Mouse (Mus musculus) cerebellum, adult 2 months (tissue): ENCODE data around the gene Nradd. TPM values are rescaled to one million over a fixed set of nuclear protein-coding genes. Genes with fewer than 3 reads are reported as not detected.
A peak's percentile ranks its signal among the peaks of the same experiment; 100 is the strongest.

Source experiments
- DNase-seq, 2 experiments: peaks; one replicate each; pipeline ENCODE4 v3.0.0; 2021
- H3K27ac ChIP-seq: fragments of 200-500 bp; 2 replicates; pipeline ENCODE4 v1.5.1; 2012; ENCODE audit warnings: low read length, control low read depth, inconsistent platforms; ENCODE audit not compliant: insufficient read depth
- H3K27me3 ChIP-seq: fragments of 200-500 bp; 2 replicates; pipeline ENCODE4 v1.6.1; 2012; ENCODE audit warnings: inconsistent platforms, mild to moderate bottlenecking, low read length, moderate library complexity; ENCODE audit not compliant: control insufficient read depth, insufficient read depth
- H3K4me1 ChIP-seq: fragments of 200-500 bp; 2 replicates; pipeline ENCODE4 v1.6.1; 2011; ENCODE audit warnings: low read length; ENCODE audit not compliant: control insufficient read depth, insufficient read depth
- H3K4me3 ChIP-seq: fragments of 200-500 bp; replicated peaks from 2 replicates; pipeline ENCODE3; 2011; ENCODE audit warnings: mild to moderate bottlenecking, low read depth, low read length, control low read depth; ENCODE audit not compliant: insufficient read depth
- CTCF ChIP-seq: fragments of 200-500 bp; IDR thresholded peaks from 2 replicates; pipeline ENCODE4 v1.5.1; 2011; ENCODE audit warnings: low read depth, mild to moderate bottlenecking, control low read depth, low read length, moderate library complexity, borderline replicate concordance; ENCODE audit not compliant: insufficient read depth
- POLR2A ChIP-seq: fragments of 200-500 bp; IDR thresholded peaks from 2 replicates; pipeline ENCODE4 v1.6.1; 2011; ENCODE audit warnings: low read length, control low read depth, borderline replicate concordance; ENCODE audit not compliant: insufficient read depth
- WGBS: fragments of 180-500 bp; shearing (Covaris S2); methylation state at CpG from one replicate; pipeline ENCODE4 v1.1.7; 2018; 5-methylcytosine and 5-hydroxymethylcytosine counted together
- polyA plus RNA-seq: library from polyadenylated mRNA; depleted of rRNA; stranded (reverse); fragments of >200 nt; gene quantifications from 2 replicates; pipeline ENCODE4 v1.2.3, GENCODE M21; 2012

Nradd gene
- polyA plus RNA-seq, 1 experiment: 3.2 TPM

- DNase-seq: no peak
- no peaks in the 10 kb centered on the region for H3K27me3 ChIP-seq
- WGBS: 90% methylated on average over 1 of the region's 1 CpGs
- no peak overlapping the region for H3K27ac ChIP-seq
- peaks cover 31% of the 10 kb centered on the region for H3K4me1 ChIP-seq
- no peak overlapping the region for H3K4me3 ChIP-seq
- TF ChIP-seq CTCF (no peak), POLR2A (no peak)
Measured at GRCm38 (mm10) chr9:110662844-110663243, 38.6 kb upstream of the Nradd start.

- TF ChIP-seq POLR2A: no peak
- no peak for TF ChIP-seq CTCF
- 35% methylated on average over 7 of the region's 7 CpGs for WGBS
- Histone ChIP-seq H3K4me3 (no peak overlapping the region), H3K27ac (peak overlapping the region; percentile 45; the same call in 1 of the 2 replicates), H3K27me3 (no peaks in the 10 kb centered on the region), H3K4me1 (peaks cover 21% of the 10 kb centered on the region)
- DNase-seq: peak in 1 of 2 experiments; percentile 57
Measured at GRCm38 (mm10) chr9:110660856-110661612, 36.8 kb upstream of the Nradd start.

- WGBS: 88% methylated on average over 2 of the region's 2 CpGs
- Histone ChIP-seq H3K4me1 (peaks cover 26% of the 10 kb centered on the region), H3K27ac (no peak overlapping the region; the same call in 1 of the 2 replicates), H3K27me3 (no peaks in the 10 kb centered on the region), H3K4me3 (no peak overlapping the region)
- no peak for TF ChIP-seq CTCF
- no peak for TF ChIP-seq POLR2A
- DNase-seq: no peak
Measured at GRCm38 (mm10) chr9:110660208-110660607, 36.0 kb upstream of the Nradd start.

GRCm38 (mm10) chr9:110659521-110659920 lies 35.3 kb upstream of the Nradd start:
- no peak for DNase-seq
- no peaks in the 10 kb centered on the region for H3K27me3 ChIP-seq
- H3K4me1 ChIP-seq: peaks cover 31% of the 10 kb centered on the region
- TF ChIP-seq CTCF (no peak), POLR2A (no peak)
- no peak overlapping the region for H3K4me3 ChIP-seq
- H3K27ac ChIP-seq: no peak overlapping the region
- WGBS: 91% methylated on average over 12 of the region's 12 CpGs

GRCm38 (mm10) chr9:110657474-110658078 lies 33.3 kb upstream of the Nradd start:
- Histone ChIP-seq H3K4me1 (peaks cover 36% of the 10 kb centered on the region), H3K27me3 (no peaks in the 10 kb centered on the region), H3K4me3 (peak overlapping the region; percentile 71), H3K27ac (peak overlapping the region; percentile 90)
- peak; percentile 55 to 61 for DNase-seq
- whole genome bisulfite sequencing: 24% methylated on average over 13 of the region's 13 CpGs
- TF ChIP-seq CTCF: no peak
- TF ChIP-seq POLR2A: no peak

- peak; percentile 98 to 99 for DNase-seq
- under 1% methylated on average over 52 of the region's 52 CpGs for WGBS
- no peaks in the 10 kb centered on the region for H3K27me3 ChIP-seq
- H3K4me3 ChIP-seq: peak within 1 kb of the TSS; percentile 71
- peaks cover 32% of the 10 kb centered on the region for H3K4me1 ChIP-seq
- TF ChIP-seq POLR2A: peak; percentile 77; the same call in 1 of the 2 replicates
- TF ChIP-seq CTCF: peak; percentile 22; the same call in 1 of the 2 replicates
- peak within 1 kb of the TSS; percentile 90 for H3K27ac ChIP-seq
Measured at GRCm38 (mm10) chr9:110656249-110657221, 32.3 kb upstream of the Nradd start, which contains the start of gene Ccdc12. Gene Ccdc12, plus strand, starts transcription at chr9:110656503.

GRCm38 (mm10) chr9:110655651-110656007 lies 31.4 kb upstream of the Nradd start:
- 72% methylated on average over 10 of the region's 10 CpGs for WGBS
- H3K27me3 ChIP-seq: no peaks in the 10 kb centered on the region
- H3K4me1 ChIP-seq: peaks cover 23% of the 10 kb centered on the region
- no peak for TF ChIP-seq POLR2A
- TF ChIP-seq CTCF: no peak
- H3K27ac ChIP-seq: peak overlapping the region; percentile 58
- H3K4me3 ChIP-seq: peak overlapping the region; percentile 71
- DNase-seq: no peak
